Mouse (Mus musculus) testis, adult 2 months (tissue): ENCODE data around the gene Gm38392. TPM values are rescaled to one million over a fixed set of nuclear protein-coding genes. Genes with fewer than 3 reads are reported as not detected.

Experiments used
- H3K27ac ChIP-seq: fragments of 200-500 bp; 2 replicates; pipeline ENCODE4 v1.5.1; 2012; ENCODE audit warnings: low read depth, low read length; ENCODE audit not compliant: control insufficient read depth, insufficient read depth
- H3K27me3 ChIP-seq: fragments of 200-500 bp; 2 replicates; pipeline ENCODE4 v1.6.1; 2012; ENCODE audit warnings: mild to moderate bottlenecking, low read length, moderate library complexity; ENCODE audit not compliant: control insufficient read depth, insufficient read depth
- H3K36me3 ChIP-seq: fragments of 200-500 bp; 2 replicates; pipeline ENCODE4 v1.6.1; 2012; ENCODE audit warnings: mild to moderate bottlenecking, low read length; ENCODE audit not compliant: control insufficient read depth, insufficient read depth
- H3K4me1 ChIP-seq: fragments of 200-500 bp; 2 replicates; pipeline ENCODE4 v1.6.1; 2012; ENCODE audit warnings: low read length; ENCODE audit not compliant: control insufficient read depth, insufficient read depth
- H3K4me3 ChIP-seq: fragments of 200-500 bp; 2 replicates; pipeline ENCODE4 v1.5.1; 2012; ENCODE audit warnings: low read depth, mild to moderate bottlenecking, low read length, moderate library complexity, mixed read lengths; ENCODE audit not compliant: control insufficient read depth
- CTCF ChIP-seq: fragments of 200-500 bp; IDR thresholded peaks from 2 replicates; pipeline ENCODE4 v1.5.1; 2012; ENCODE audit warnings: low read depth, mild to moderate bottlenecking, inconsistent platforms, low read length, moderate library complexity; ENCODE audit not compliant: control insufficient read depth, insufficient read depth, insufficient replicate concordance
- POLR2A ChIP-seq: fragments of 200-500 bp; IDR thresholded peaks from 2 replicates; pipeline ENCODE4 v1.6.1; 2012; ENCODE audit warnings: low read depth, mild to moderate bottlenecking, inconsistent platforms, low read length, moderate library complexity; ENCODE audit not compliant: control insufficient read depth
- polyA plus RNA-seq: library from polyadenylated mRNA; depleted of rRNA; stranded (reverse); fragments of >200 nt; gene quantifications from 2 replicates; pipeline ENCODE4 v1.2.3, GENCODE M21; 2012

Gene Gm38392
- polyA plus RNA-seq, 1 experiment: 2.8 TPM

DNA sequence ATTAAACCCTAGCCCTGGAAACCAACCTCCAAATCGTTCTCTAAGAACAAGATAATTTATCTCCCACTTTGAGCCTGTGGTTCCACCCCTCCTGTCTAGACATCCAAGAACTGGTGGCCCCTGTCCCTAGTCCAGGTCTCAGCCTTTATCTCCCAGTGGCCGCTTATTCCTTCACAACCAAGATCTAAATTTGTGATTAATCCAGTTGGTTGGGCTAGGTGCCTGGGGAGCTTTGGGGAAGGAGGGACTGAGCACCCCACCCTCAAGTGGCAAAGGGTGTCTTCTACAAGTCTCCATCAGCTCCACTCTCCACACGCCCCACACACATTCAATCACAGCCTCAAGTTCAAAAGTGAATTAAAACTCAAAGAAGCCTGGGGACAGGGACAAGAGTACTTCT is 80.5 kb downstream of the Gm38392 start:
- H3K27me3 ChIP-seq: no peaks in the 10 kb centered on the region; the same call in 1 of the 2 replicates
- no peak for TF ChIP-seq CTCF
- TF ChIP-seq POLR2A: no peak

DNA sequence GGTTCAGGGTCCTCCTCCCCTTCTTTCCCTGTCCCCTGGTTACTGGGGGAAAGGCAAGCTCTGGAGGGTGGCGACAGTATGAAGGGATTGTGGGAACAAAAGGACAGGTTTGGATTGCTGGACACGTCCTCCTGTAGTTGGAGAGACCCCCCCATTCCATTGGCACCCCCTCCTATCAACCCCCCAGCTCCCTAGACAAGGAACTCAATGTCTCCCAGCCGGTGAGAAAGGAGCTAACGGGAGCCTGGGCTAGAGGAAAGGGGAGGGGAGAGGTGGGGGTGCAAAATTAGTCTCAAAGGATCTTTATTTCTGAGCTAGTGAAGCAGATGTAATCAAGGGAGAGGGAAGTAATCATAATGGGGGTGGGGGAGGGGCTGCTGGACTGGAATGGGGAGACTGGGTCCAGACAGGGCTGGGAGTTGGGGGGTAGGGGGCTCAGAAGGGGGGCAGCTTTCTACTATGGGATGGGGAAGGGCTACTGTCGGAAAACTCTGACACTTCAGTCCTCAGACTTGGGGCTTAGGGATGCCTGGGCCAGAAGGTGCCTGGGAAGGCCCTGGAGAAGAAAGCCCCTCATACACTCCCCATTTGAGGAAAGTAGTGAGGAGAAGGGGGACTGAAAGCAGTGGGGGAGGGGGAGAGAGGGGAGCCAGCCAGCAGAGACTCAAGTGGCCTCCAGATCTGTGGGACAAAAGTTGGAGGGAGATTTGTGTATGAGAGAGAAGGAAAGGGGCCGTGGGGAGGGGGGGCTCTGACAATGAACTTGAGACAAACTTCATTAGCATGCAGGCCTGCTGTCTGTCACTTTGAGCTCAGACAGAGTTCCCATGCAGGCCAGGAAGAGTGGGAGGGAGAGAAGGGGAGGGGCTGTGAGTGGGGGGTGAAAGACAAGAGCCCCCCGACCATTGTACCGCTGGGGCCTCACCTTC is 81.2 kb downstream of the Gm38392 start:
- peaks cover 2% of the 10 kb centered on the region; the same call in 1 of the 2 replicates for H3K4me1 ChIP-seq
- H3K4me3 ChIP-seq: no peak overlapping the region
- H3K36me3 ChIP-seq: no peaks in the 10 kb centered on the region
- no peak overlapping the region for H3K27ac ChIP-seq
- no peaks in the 10 kb centered on the region; the same call in 1 of the 2 replicates for H3K27me3 ChIP-seq
- TF ChIP-seq CTCF: no peak

More for the DNA sequence above, 80.5 kb downstream of the Gm38392 start:
- Histone ChIP-seq H3K4me1 (peaks cover 2% of the 10 kb centered on the region; the same call in 1 of the 2 replicates), H3K36me3 (no peaks in the 10 kb centered on the region), H3K27ac (no peak overlapping the region), H3K4me3 (no peak overlapping the region)

- no peaks in the 10 kb centered on the region for H3K36me3 ChIP-seq
- no peak for TF ChIP-seq POLR2A
- TF ChIP-seq CTCF: no peak
- H3K27ac ChIP-seq: no peak overlapping the region
- H3K4me3 ChIP-seq: no peak overlapping the region
- H3K4me1 ChIP-seq: peaks cover 6% of the 10 kb centered on the region
- H3K27me3 ChIP-seq: no peaks in the 10 kb centered on the region; the same call in 1 of the 2 replicates
Observed at GRCm38 (mm10) chr3:88205176-88205562, 81.8 kb downstream of the Gm38392 start.

GRCm38 (mm10) chr3:88204751-88205150 is 82.3 kb downstream of the Gm38392 start:
- no peak for TF ChIP-seq CTCF
- no peak for TF ChIP-seq POLR2A
- Histone ChIP-seq H3K27me3 (no peaks in the 10 kb centered on the region; the same call in 1 of the 2 replicates), H3K27ac (no peak overlapping the region), H3K4me3 (no peak overlapping the region), H3K36me3 (no peaks in the 10 kb centered on the region), H3K4me1 (peaks cover 6% of the 10 kb centered on the region)

DNA sequence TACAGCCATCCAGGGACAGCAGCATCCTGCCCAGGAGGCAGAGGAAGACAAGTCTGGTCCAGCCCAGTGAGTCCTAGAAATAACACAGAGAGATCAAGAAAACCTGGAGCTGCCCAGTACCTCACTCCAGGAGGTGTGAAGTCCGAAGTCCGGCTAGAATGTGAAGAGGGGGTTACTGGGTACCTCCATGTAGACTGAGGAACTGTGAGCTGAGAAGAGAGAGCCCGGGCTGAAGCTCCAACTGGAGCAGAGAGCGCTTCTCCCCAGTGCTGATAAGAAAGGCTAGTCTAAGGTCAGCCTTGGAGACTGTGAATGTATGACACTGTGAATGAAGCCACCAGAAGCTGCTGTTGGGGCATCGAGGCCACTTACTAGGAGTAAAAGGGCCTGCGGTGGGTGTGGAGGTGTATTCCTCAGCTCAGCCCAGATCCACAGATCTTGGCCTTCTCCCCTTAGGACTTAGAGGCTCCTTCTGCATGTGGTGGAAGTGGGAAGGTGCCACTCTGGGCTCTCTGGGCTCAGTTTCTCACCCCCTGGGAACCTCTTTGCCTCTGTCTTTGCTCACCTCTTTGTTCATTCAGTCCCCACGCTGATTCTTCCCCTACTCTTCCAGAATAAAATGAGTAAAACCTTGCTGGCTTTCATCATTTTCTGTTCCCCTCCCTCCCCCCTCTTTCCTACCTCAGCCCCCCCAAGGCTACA is 82.9 kb downstream of the Gm38392 start:
- Histone ChIP-seq H3K4me3 (no peak overlapping the region), H3K36me3 (no peaks in the 10 kb centered on the region), H3K27ac (no peak overlapping the region), H3K27me3 (no peaks in the 10 kb centered on the region; the same call in 1 of the 2 replicates), H3K4me1 (peaks cover 6% of the 10 kb centered on the region)
- TF ChIP-seq CTCF (no peak), POLR2A (no peak)

- no peaks in the 10 kb centered on the region for H3K36me3 ChIP-seq
- H3K27me3 ChIP-seq: no peaks in the 10 kb centered on the region; the same call in 1 of the 2 replicates
- TF ChIP-seq CTCF (no peak), POLR2A (no peak)
- H3K4me1 ChIP-seq: peaks cover 6% of the 10 kb centered on the region
- no peak overlapping the region for H3K27ac ChIP-seq
- no peak overlapping the region for H3K4me3 ChIP-seq
Observed at GRCm38 (mm10) chr3:88203456-88203855, 83.6 kb downstream of the Gm38392 start.

- TF ChIP-seq CTCF: no peak
- TF ChIP-seq POLR2A: no peak
- Histone ChIP-seq H3K36me3 (no peaks in the 10 kb centered on the region), H3K27ac (no peak overlapping the region), H3K4me3 (no peak overlapping the region), H3K4me1 (peaks cover 6% of the 10 kb centered on the region), H3K27me3 (no peaks in the 10 kb centered on the region; the same call in 1 of the 2 replicates)
Observed at GRCm38 (mm10) chr3:88202986-88203385, 84.0 kb downstream of the Gm38392 start.
